Mouse (Mus musculus) urinary bladder, postnatal 36 days (tissue): ENCODE results near the gene Sept9.

Experiments
- DNase-seq, 2 experiments: peaks; one replicate each; pipeline ENCODE4 v3.0.0; 2022; ENCODE audit warnings: low spot score in 2 of 2, mixed read lengths in 1 of 2

Gene Sept9

DNA sequence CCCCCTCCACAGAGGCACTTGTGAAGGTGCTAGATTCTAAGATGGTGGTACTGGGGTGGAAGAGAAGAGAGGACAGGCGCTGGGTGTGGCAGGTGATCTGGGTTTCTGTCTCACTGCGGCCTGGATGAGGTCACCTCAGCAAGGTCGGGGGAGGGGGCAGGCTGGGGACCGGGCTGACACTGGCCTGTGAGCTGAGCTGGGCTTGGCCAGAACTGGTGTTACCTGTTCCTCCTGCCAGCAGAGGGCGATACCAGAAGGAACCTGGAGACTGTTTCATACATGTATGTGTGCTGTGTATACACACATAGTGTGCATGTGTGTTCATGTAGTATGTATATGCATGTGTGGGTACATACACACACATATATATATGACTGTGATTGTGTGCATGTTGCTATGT lies 23.2 kb upstream of the Sept9 start:
- DNase-seq: no peak

DNA sequence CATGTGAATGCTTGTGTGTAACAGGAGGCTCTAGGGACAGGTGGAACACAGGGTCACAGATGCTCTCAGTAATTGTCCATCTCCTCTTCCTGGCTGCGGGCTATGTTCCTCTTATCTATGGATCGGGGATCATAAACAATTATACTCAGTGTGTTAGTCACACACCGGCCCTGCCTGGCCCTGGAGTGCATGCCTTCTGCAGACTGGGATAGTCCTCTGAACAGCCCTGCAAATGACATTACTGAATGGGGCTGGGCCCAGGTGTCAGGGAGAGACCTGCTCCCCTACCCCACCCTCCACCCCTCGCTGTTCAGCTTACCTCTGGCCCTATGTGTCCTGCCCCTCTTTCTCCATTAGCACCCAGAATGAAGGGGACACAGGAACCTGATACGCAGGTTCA lies 22.6 kb upstream of the Sept9 start:
- DNase-seq: no peak

DNA sequence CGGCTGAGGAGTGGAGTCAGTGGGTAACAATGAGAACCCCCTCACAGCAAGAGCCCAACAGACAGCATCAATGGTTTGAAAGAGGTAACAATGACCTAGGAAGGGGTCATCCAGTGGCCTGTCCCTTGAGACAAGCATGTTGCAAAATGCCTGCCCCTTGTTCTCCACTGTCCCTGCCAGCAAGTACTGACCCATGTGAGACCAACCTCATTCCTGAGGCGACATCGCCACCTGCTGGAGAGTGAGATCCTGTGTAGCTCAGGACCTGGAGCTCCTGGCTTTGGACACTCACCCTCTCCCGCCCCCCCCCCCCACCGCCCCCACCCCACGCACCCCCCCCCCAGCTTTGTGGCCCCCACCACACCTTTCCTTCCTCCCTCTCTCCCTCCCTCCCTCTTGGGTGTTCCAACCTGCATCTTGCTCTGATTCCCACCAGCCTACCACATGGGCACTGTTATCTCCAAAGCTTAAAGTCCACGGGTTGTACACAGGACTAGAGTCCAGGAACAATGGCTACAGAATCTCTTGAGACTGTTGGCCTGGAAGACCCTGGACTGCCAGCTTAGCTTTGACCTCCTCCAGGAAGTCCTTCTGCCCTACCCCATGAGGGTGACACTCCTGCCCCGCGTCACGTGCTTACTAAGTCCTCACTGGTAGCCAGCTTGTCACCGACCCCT lies 22.0 kb upstream of the Sept9 start:
- peak; percentile 87 to 91 for DNase-seq

DNA sequence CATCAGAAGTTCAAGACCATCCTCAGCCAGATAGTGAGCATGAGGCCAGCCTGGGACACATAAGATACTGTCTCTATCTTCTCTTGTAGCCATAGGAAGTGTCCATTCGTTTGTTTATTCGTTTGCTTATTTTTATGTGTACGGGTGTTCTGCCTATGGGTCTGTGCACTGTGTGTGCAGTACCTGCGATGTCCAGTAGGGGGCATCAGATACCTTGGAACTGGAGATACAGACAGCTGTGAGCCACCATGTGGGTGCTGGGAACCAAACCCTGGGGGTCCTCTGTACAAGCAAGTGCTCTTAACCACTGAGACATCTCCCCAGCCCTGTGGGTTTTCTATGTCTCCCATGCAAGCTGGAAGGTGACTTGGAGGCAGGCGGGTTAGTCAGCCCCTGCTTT lies 19.6 kb upstream of the Sept9 start:
- no peak for DNase-seq

DNA sequence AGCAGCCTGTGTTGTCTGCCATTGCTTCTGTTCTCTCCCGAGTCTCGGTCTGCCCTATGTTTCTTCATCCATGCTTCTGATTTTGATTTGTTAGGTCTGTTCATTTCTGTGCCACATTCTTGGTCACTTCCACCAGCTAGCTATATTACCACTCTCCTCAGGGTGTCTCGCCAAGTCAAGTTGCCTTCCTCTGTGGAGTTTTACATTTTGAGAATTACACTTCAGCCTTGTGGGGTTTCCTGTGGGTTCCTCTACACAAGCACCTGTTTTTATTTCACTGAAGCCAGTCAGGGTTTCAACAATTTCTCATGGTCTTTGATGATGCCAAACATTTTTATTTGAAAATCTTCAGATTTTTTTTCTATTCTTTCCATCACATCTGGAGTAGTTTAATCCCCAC lies 16.7 kb upstream of the Sept9 start:
- no peak for DNase-seq

DNA sequence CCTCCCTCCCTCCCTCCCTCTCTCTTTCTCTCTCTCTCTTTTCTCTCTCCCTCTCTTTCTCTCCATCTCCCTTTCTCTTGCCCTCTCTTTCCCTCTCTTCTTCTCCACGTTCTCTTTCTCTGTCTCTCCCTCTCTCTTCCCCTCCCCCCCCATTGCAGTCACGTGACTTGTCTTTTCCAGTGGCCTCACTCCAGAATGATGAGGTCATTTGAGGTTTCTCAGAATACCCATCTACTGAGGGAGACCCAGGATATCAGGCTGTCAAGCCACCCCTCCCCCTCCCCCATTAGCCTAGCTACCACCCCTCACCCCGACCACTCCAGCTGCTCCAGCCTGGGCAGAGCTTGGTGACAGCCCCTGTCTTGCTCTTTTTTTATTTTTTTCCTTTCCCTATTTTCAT lies 16.2 kb upstream of the Sept9 start:
- no peak for DNase-seq

DNA sequence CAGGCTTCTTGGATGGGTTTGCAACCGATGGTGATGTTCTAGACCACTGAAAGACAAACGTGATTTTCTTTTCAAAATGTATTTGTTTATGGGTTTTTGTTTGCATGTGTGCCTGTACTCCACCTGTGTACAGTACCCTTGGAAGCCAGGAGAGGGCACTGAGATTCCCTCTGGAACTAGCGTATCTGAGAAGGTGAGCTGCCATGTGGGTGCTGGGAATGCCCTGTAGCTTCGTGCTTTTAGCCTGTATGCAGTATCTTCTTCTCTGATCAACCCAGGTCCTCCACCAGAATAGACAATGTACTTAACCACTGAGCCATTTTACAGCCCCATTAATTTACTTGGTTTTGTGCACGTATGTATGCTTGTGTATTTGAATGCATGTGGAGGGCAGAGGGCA lies 15.6 kb upstream of the Sept9 start:
- no peak for DNase-seq

DNA sequence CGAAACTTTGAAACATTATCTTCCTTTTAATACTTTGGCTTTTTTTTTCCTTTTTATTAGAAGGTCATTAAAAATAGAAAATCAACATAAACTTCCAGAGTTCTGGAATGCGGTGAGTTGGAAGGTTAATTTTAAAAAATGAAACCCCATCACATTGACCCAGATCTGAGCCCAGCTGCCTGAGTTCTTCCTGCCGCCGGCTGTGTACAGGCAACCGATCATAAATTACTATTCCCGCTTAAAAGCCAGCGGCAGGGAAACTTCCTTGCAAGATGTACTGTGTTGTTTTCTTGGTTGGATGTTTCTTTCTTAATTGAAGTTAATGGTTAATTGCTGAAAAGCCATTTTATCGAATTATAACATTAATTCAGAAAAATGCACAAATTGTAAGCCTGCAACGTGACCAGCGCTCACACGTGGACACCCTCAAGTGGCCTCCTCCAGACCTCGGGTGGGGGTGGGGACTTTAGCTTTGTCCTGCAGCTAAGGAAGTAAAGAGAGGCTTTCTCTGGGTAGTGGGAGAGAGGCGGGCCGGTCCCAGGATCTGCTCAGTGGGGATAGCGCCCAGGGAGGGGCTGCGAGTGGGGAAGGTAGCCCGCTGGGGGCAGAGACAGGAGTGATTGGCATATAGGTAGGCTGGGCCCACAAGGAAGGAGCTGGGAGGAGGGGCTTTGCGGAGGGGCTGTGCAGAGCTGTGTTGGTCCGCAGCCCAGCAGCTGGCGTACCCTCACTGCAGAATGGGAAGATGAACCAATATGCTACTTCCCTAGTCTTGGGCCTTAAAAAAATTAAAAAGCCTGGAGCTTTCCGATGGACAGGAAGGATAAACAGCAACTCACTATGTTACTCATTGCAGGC lies 14.2 kb upstream of the Sept9 start:
- DNase-seq: no peak

DNA sequence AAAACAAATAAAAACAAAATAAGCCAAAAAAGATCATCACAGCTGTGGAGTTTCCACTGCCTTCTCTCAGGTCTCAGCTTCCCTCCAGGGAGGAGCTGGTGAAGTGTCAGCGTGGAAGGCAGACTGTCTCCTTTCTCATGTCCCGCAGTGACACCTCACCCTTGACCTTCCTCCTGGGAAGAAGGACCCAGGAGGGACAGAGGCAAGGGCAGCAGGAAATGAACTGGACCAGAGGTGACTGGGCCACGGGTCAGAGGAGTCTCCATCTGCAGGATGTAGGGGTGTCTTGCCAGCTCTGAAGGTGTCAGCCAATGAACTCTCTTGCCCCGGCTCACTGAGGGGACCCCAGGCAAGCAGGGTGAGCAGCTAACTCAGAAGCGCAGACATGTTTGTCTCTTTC lies 7.9 kb upstream of the Sept9 start:
- DNase-seq: no peak

DNA sequence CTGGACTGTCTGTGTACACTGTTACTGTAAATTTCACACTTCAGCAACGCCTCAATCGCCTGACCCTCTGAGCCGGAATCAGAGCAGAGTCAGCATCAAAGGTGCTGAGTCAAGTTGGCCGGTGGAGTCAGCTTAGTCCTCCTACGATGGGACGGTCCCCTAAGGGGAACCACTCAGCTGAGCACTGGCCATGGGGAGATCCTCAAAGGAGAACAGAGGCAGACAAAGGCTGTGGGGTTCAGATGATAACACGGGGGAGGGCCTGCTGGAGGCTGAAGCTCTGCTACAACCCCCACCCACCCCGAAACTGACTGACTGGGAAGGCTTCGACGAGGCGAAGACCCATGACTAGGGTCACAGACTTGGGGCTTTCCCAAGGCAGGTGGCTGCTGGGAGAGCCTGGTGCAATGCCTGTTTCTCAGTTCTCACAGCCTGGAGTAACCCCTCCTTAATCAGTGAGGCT lies 5.0 kb upstream of the Sept9 start:
- no peak for DNase-seq

DNA sequence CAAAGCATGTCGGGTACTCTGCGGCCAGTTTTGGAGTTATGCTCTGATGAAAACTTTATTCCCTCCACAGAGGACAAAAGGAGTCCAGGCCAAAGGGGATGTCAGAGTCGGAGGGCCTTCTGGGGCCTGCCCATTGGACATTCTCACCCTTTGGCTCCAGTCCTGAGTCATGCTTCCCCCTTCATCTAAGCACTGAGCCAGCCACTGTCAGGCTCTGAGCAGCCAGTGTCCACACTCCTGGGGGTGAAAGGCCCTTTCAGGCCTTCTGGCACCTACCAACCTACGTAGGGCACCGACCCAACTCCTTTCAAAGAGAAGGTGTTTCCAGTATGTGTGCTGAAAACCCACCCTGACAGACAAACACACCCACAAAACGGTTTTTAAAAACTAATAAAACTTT lies 3.8 kb upstream of the Sept9 start:
- DNase-seq: no peak

DNA sequence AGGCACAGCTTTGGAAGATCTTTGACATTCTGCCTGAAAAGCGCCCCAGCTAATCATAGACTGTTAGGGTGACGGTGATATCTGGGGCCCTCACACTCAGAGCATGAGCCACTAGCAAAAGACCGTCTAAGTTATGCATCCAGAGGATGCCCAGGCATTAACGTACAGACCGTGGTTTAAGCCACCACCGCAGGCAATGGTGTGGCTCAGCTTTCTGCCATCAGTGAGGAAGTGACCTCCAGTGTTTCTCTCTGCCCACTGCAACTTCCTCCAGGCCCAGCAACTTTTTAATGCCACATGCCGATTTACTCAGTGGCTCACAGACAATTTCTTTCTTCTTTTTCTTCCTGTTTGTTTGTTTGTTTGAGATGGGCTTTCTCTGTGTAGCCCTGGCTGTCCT lies 2.8 kb upstream of the Sept9 start:
- DNase-seq: no peak

DNA sequence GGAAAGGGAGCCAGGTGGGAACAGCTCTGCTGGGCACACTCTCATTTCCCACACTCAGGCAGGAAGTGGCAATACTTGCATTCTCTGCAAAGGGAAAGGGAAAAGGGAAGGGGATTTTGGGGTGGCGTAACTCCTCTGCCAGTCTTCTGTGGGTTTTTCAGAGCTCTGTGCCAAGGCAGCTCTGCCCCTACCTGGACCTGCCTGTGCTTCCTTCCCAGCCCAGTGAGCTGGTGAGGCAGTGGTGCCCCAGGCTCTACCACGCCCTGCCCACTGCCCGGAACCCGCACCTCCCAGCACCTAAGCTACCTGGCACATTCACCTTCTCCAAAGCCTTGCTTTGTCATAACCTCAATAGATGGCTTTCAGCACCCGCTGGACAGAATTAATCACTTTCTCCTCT lies 1.3 kb upstream of the Sept9 start:
- DNase-seq: no peak

DNA sequence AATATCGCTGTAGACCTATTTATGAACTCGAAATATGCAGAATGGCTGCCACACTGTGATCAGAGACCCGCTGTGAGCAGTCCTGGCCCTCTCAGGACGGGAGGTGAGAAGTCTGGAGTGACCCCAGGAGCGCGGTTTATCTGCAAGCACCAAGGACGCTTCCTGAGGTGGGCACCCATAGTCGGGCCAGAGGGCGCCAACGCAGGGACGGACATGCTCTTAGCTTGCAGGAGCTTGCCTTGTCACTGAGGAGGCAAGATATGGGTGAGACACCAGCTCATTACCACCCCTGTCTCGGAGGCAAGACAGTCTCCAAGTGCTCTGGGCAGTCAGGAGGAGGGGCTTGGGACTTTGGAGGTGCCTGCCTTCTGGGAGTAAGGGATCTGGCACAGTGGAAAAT lies 2.4 kb downstream of the Sept9 start:
- peak; percentile 58 to 66 for DNase-seq

DNA sequence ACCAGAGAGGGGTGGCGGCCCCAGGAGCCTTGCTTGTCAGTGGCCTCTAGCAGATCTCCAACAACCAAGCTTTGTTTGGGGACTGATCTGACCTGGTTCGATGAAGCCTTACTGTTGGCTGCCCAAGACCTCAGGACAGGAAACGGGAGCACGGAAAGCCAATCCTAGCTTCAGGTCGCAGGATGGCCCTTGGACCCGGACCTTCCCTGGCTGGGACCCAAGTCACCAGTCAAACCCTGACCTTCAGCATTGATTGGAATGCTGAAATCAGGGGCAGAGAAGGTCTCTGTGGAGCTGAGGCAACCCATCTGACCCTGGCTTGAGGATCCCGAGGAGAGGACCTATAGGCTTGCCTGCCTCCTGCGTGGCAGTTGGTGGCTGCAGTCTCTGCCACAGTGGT lies 5.1 kb downstream of the Sept9 start:
- no peak for DNase-seq

DNA sequence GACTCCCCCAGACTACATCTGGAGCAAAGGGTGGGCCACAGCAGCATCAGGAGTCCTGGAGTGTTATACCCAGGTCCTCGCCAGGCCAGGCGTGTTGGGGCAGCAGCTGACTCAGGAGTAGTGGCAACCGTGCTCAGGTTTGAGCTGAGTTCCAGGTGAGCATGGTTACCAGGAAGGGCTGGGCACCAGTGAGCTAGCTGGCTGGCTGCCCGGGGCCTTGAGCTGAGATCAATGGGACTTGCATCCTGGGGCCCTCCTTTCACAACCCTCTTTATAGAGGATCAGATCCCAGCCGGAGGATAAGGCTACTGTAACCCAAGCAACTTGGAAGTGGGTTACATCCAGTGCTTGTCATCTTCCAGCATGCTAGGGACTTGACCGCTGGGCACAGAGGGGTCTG lies 5.6 kb downstream of the Sept9 start:
- peak; percentile 60 to 78 for DNase-seq

DNA sequence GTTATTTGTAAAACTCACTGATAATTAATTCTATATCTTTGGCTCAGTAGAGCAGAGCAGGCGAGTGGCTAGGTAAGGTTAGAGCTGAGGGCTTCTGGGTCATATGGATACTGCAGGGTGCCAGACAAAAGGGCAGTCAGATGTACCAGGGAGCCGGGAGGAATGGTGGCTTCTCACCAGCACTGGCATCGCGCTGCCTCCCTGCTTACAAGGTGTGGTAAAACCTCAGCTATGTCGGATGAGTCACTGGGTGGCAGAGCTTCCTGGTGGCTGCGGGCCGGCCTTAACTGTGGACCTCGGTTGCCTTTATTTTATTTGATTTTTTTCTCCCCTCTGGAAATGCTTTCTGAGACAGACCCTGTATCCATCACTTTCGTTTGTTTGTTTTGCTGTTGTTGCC lies 6.0 kb downstream of the Sept9 start:
- peak in 1 of 2 experiments; percentile 55 for DNase-seq

DNA sequence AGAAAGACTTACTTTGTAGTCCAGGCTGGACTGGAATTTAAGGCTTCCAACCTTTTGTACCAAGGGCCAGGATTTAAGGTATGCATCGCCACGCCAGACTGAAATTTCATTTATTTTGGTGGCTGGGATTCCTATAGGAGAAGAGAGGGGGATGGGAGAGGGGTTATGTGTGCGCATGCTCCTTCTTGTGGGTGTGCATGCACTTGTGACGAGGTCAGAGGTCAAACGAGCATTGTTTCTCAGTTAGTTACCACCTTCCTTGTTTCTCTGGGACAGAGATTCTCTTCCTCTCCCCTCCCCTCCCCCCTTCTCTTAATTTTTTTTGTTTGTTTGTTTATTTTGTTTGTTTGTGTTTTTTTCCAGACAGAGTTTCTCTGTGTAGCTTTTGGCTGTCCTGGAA lies 8.0 kb downstream of the Sept9 start:
- DNase-seq: no peak

DNA sequence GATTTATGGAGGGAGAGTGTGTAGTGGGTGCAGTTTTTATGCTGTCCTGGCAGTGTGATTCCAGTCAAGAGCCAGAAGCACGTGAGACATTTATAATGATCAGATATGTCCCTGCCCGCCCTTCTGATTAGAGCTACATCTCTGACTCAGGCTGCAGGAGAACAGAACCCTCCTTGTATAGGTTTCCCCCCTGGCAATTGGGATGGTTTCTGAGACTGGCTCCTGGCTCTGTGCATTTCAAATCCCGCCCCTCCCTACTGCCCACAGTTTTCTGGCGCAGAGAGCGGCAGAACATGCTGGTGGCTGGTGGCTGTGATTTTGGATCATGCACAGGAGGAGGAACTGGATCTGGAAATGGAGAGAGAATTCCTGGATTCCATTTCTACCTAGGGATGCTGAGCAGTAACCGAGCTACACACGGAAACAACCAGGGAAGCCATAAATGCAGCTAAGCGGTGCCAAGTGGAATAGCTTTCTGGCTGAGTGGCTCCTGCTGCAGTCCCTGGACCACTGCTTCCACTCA lies 8.8 kb downstream of the Sept9 start:
- DNase-seq: no peak

DNA sequence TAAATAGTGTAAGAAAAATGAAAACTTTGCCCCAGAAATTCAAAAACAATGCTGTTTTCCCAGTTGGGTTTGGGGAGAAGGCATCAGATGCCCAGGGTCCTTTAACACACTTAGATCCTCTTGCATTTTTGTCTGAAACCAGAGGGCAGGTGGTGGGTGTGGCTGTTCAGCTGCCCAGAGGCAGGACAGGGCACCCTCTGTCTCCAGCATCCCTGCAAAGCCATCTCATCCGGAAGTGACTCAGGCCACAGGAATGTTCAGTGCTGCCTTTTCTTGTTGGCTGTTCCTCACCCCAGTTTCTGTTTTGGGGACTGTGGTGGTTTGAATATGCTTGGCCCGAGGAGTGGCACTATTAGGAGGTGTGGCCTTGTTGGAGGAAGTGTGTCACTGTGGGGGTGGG lies 17.3 kb downstream of the Sept9 start:
- no peak for DNase-seq

DNA sequence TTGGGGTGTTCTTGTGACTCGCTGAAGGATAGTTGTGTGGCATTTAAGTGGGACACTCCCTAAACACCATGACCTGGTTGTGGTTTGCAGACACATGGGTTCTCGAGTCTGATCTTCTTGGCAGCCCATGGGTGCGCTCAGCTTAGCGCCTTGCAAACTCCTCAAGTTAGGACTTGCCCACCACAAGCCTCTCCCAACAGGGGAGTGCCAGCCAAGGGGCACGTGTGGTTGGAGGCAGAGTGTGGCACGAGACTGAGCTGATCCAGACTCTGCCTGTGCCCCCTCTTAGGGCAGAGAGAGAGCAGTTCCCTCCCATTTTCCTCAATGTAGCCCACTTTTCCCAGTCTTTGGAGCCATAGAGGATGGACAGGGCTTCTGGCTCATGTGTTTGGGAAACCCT lies 18.6 kb downstream of the Sept9 start:
- DNase-seq: no peak

DNA sequence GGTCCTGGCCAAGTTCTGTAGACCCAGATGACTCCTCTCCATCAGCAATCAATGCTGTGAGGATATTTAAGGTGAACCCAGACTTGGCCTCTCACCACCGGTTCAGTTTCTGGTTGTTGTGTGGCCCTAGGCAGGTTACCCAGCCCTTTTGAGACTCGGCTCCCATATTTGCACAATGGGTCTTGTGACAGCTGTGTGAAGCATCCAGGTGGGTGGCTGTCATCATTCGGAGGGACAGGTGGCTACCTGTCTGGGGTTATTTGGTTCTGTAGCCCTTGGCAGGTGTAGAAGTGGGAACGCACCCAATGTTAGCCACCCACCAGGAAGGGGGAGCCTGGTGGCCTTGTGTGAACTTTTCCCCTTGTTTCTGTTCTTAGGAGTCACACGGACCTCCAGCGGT lies 19.0 kb downstream of the Sept9 start:
- DNase-seq: no peak

DNA sequence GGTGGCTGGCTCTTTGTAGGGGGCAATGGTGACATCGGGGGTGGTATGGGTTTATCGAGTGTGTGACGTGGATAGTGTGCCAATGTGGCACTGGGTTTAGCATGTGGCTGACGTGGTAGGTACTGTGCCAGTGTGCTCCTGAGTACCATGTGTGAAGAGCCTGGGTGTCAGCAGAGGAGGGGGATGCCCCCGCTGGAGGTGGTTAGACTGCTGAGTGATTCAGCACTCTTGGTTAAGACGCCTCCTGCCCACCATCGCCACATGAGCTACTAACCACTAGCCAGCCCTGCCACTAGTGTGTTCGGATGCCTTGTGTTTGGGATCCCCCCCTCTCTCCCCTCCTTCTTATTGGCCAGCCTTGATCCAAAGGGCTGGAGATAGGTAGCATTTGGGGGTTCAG lies 21.3 kb downstream of the Sept9 start:
- DNase-seq: no peak
